Mouse (Mus musculus): ENCODE results near the gene Srrm2.

DNA sequence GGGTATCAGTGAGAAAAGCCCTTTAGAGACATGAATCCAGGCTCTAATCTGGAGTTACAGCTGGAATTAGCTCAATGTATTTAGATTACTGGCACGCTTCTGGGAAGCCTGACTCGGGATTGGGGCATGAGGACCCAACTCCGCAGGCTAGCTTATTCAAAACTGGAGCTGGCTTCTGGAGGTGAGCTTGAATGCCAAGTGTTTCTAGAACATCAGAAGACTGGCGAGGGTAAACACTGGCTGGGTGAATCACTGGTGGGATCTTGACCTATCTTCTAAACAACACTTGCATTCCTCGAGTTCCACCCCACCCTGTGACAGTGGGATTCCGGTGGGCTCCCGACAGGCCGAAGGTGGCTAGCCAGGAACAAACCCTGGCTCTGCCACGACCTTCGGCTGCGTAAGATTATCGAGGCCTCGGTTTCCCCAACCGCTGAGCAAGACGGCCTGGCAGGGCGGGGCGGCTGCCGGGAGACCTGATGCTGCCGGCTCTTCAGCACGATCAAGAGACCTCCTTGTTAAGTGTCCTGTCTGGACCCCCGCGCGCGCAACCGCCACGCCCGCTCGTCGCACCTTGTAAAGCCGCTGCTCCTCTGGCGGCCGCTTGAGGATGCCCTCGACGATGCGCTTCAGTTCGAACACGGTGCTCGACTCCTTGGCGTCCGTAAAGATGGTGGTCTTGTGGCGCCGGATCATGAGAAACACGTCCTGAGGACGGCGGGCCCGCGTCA lies 38.1 kb downstream of the Srrm2 start:
- TF ChIP-seq CTCF (IDR thresholded peaks at IDR 0.05; ENCODE audit: control insufficient read depth, insufficient read depth, low read length) (no peak), POLR2A (IDR thresholded peaks at IDR 0.05; ENCODE audit: borderline replicate concordance, control insufficient read depth, low read depth, low read length) (no peak)
